Mouse (Mus musculus) neural tube, embryonic 10.5 days (tissue): ENCODE data around the gene Zbed3.
A peak's percentile ranks its signal among the peaks of the same experiment; 100 is the strongest.

Experiments used
- DNase-seq: peaks from one replicate; pipeline ENCODE4 v3.0.0-alpha.2; 2017; ENCODE audit warnings: low spot score; ENCODE audit errors: extremely low spot score

The Zbed3 gene

GRCm38 (mm10) chr13:95323400-95323799, at the start of gene Zbed3:
Gene Zbed3 (plus strand): TSS chr13:95323612.
- no peak for DNase-seq

- no peak for DNase-seq
Observed at GRCm38 (mm10) chr13:95278426-95279025, 44.9 kb upstream of the Zbed3 start.

- DNase-seq, result peak; percentile 25
Observed at GRCm38 (mm10) chr13:95281740-95282673, 41.4 kb upstream of the Zbed3 start.

GRCm38 (mm10) chr13:95286989-95287388, 36.4 kb upstream of the Zbed3 start:
- DNase-seq, result peak; percentile 68

GRCm38 (mm10) chr13:95288027-95288426, 35.4 kb upstream of the Zbed3 start:
- DNase-seq, result no peak

GRCm38 (mm10) chr13:95291983-95292382, 31.4 kb upstream of the Zbed3 start:
- no peak for DNase-seq

GRCm38 (mm10) chr13:95299956-95300355, 23.5 kb upstream of the Zbed3 start:
- DNase-seq, result no peak

GRCm38 (mm10) chr13:95306596-95306995, 16.8 kb upstream of the Zbed3 start:
- no peak for DNase-seq

GRCm38 (mm10) chr13:95307100-95307655, 16.2 kb upstream of the Zbed3 start:
- no peak for DNase-seq

- no peak for DNase-seq
Observed at GRCm38 (mm10) chr13:95312016-95312415, 11.4 kb upstream of the Zbed3 start.

GRCm38 (mm10) chr13:95319153-95319552, 4.3 kb upstream of the Zbed3 start:
- DNase-seq, result no peak

- DNase-seq, result no peak
Observed at GRCm38 (mm10) chr13:95320451-95320850, 3.0 kb upstream of the Zbed3 start.

GRCm38 (mm10) chr13:95323950-95324625, 676 bp downstream of the Zbed3 start:
- peak; percentile 69 for DNase-seq

- DNase-seq, result no peak
Observed at GRCm38 (mm10) chr13:95324626-95325079, 1.2 kb downstream of the Zbed3 start.

- DNase-seq, result peak; percentile 85
Observed at GRCm38 (mm10) chr13:95325080-95325906, 1.9 kb downstream of the Zbed3 start.

GRCm38 (mm10) chr13:95325907-95326550, 2.6 kb downstream of the Zbed3 start:
- DNase-seq, result no peak

GRCm38 (mm10) chr13:95326611-95327344, 3.4 kb downstream of the Zbed3 start:
- peak; percentile 57 for DNase-seq

GRCm38 (mm10) chr13:95327345-95327741, 3.9 kb downstream of the Zbed3 start:
- peak; percentile 43 for DNase-seq

- no peak for DNase-seq
Observed at GRCm38 (mm10) chr13:95328767-95329166, 5.4 kb downstream of the Zbed3 start.
